Mouse (Mus musculus) left cerebral cortex, adult 6 months (tissue): ENCODE results near the gene Gm4756. TPM values are rescaled to one million over a fixed set of nuclear protein-coding genes. Genes with fewer than 3 reads are reported as not detected.

Experiments
- long read RNA-seq, 2 experiments: library from polyadenylated mRNA; unstranded; transcript quantifications; one replicate each; pipeline ENCODE4 v2.0.0; 2019 to 2020
- polyA plus RNA-seq: library from polyadenylated mRNA; unstranded; fragments of <200 nt; fragmentation: Nextera tagmentation; gene quantifications from 2 replicates; pipeline ENCODE4 v1.2.3, GENCODE M21; 2021

Gene Gm4756
- not detected in 2 replicates for polyA plus RNA-seq
- long read RNA-seq, experiment 1, partial matches to known transcripts = 0 of 2 reads
- long read RNA-seq, experiment 1, other reads (novel, unspliced or antisense) = 2 of 2 reads
- long read RNA-seq, experiment 2 = 0 reads

DNA sequence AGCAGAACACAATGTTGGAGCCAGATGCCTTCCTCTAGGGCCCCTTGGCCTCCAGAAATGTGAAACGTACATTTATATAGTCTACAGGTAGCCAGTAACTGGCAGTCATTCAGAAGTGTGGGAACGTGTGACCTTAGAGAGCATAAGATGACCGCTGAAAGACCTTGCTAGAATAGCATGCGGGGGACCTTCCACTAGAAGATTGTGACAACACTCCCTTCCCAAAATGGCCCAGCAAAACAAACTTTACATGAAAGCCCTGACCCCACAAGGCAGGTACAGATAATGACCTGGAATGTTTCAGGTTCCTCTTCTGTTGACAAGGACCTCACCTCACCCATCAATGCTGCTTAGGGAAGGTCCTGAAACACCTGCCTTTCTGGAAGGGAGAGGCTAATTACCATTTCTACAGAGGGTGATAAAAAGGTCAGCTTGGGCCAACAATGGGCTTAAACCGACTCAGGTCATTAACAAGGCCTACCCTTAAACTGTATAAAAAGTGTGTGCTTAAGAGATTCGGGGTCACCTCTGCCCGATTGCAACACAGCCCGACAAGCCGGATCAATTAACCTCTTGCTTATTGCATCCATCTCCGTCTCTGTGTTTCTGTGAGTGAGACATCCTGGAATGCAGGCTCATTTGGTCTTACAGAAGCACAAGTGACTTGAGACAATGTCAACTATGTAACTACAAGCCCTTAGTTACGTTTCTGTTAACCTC, at the start of gene Gm4756:
Gm4756 (minus strand) TSS at position 51 of the 720 bp plus-strand sequence.

GRCm38 (mm10) chr12:72664735-72665337, 15.4 kb upstream of the Gm4756 start, which contains the start of gene Dhrs7:
Gene Dhrs7 (minus strand): TSS chr12:72664909.

GRCm38 (mm10) chr12:72536021-72536597, 113.4 kb downstream of the Gm4756 start, which contains the start of gene Pcnx4:
Gene Pcnx4 (plus strand): TSS chr12:72536383.

Other genes starting within 250 kb of the Gm4756 start
- 1,651 and 1,694 TPM in 2 replicates for gene Rtn1, start 240.6 kb downstream of the Gm4756 start, polyA plus RNA-seq
- 0.96 and 1.4 TPM in 2 replicates for gene Lrrc9, start 207.8 kb downstream of the Gm4756 start, polyA plus RNA-seq
- gene Pcnx4, start 113.3 kb downstream of the Gm4756 start, polyA plus RNA-seq = 10.7 and 13.9 TPM in 2 replicates
- gene Dhrs7, start 15.2 kb upstream of the Gm4756 start, polyA plus RNA-seq = 81.6 and 84.4 TPM in 2 replicates
- 24.8 and 37.0 TPM in 2 replicates for gene Ppm1a, start 107.8 kb upstream of the Gm4756 start, polyA plus RNA-seq